Mouse (Mus musculus) adrenal gland, adult 2 months (tissue): ENCODE results near the gene Epb41l2. TPM values are rescaled to one million over a fixed set of nuclear protein-coding genes. Genes with fewer than 3 reads are reported as not detected.
A peak's percentile ranks its signal among the peaks of the same experiment; 100 is the strongest.

ENCODE experiments used
- DNase-seq: peaks from one replicate; pipeline ENCODE4 v3.0.0; 2021
- polyA plus RNA-seq: library from polyadenylated mRNA; depleted of rRNA; stranded (reverse); fragments of >200 nt; gene quantifications from 2 replicates; pipeline ENCODE4 v1.2.3, GENCODE M21; 2012
- total RNA-seq, 2 experiments: library from RNA; stranded (reverse); gene quantifications; 2 replicates each; pipeline ENCODE4 v1.2.3; 2021

Gene Epb41l2
- total and polyA plus RNA-seq, 3 experiments, result 20.5 to 71.6 (median 61.7) TPM

GRCm38 (mm10) chr10:25436703-25437401 lies 77.3 kb downstream of the Epb41l2 start:
- DNase-seq, result no peak

GRCm38 (mm10) chr10:25437586-25438298 lies 78.1 kb downstream of the Epb41l2 start:
- no peak for DNase-seq

- DNase-seq, result no peak
Observed at GRCm38 (mm10) chr10:25438299-25438680, 78.7 kb downstream of the Epb41l2 start.

GRCm38 (mm10) chr10:25439163-25439562 lies 79.6 kb downstream of the Epb41l2 start:
- peak; percentile 39 for DNase-seq

- DNase-seq, result no peak
Observed at GRCm38 (mm10) chr10:25439856-25440255, 80.3 kb downstream of the Epb41l2 start.

GRCm38 (mm10) chr10:25441405-25441804 lies 81.8 kb downstream of the Epb41l2 start:
- DNase-seq, result no peak

GRCm38 (mm10) chr10:25443626-25444025 lies 84.0 kb downstream of the Epb41l2 start:
- DNase-seq, result no peak

- DNase-seq, result no peak
Observed at GRCm38 (mm10) chr10:25444198-25444783, 84.7 kb downstream of the Epb41l2 start.

- no peak for DNase-seq
Observed at GRCm38 (mm10) chr10:25446953-25447525, 87.4 kb downstream of the Epb41l2 start.

GRCm38 (mm10) chr10:25448676-25449075 lies 89.1 kb downstream of the Epb41l2 start:
- DNase-seq, result no peak

GRCm38 (mm10) chr10:25449312-25450020 lies 89.9 kb downstream of the Epb41l2 start:
- no peak for DNase-seq

GRCm38 (mm10) chr10:25453150-25453549 lies 93.6 kb downstream of the Epb41l2 start:
- no peak for DNase-seq

GRCm38 (mm10) chr10:25453772-25454171 lies 94.2 kb downstream of the Epb41l2 start:
- DNase-seq, result no peak

GRCm38 (mm10) chr10:25457118-25457517 lies 97.5 kb downstream of the Epb41l2 start:
- no peak for DNase-seq

- no peak for DNase-seq
Observed at GRCm38 (mm10) chr10:25457996-25458395, 98.4 kb downstream of the Epb41l2 start.

- DNase-seq, result no peak
Observed at GRCm38 (mm10) chr10:25461832-25462231, 102.2 kb downstream of the Epb41l2 start.

GRCm38 (mm10) chr10:25462669-25463068 lies 103.1 kb downstream of the Epb41l2 start:
- no peak for DNase-seq

- no peak for DNase-seq
Observed at GRCm38 (mm10) chr10:25466493-25466892, 106.9 kb downstream of the Epb41l2 start.

- DNase-seq, result no peak
Observed at GRCm38 (mm10) chr10:25471944-25472343, 112.3 kb downstream of the Epb41l2 start.

GRCm38 (mm10) chr10:25479716-25480115 lies 120.1 kb downstream of the Epb41l2 start:
- DNase-seq, result no peak

- peak; percentile 50 for DNase-seq
Observed at GRCm38 (mm10) chr10:25482791-25483190, 123.2 kb downstream of the Epb41l2 start.

- DNase-seq, result peak; percentile 59
Observed at GRCm38 (mm10) chr10:25488456-25488855, 128.9 kb downstream of the Epb41l2 start.
